Mouse (Mus musculus): ENCODE results near the gene Cdc42bpa.

Cdc42bpa gene

GRCm38 (mm10) chr1:180191651-180192220, 231.5 kb downstream of the Cdc42bpa start:
- no peak for DNase-seq (ENCODE audit: low spot score in 2 of 2)

GRCm38 (mm10) chr1:180192866-180193265, 232.6 kb downstream of the Cdc42bpa start:
- no peak for DNase-seq (ENCODE audit: low spot score in 2 of 2)

GRCm38 (mm10) chr1:180193391-180193935, 233.2 kb downstream of the Cdc42bpa start:
- DNase-seq (ENCODE audit: low spot score in 2 of 2): no peak

GRCm38 (mm10) chr1:180194048-180194447, 233.8 kb downstream of the Cdc42bpa start:
- no peak for DNase-seq (ENCODE audit: low spot score in 2 of 2)

- DNase-seq (ENCODE audit: low spot score in 2 of 2): peak in 1 of 2 experiments; percentile 43
Observed at GRCm38 (mm10) chr1:180194781-180195471, 234.7 kb downstream of the Cdc42bpa start.

- DNase-seq (ENCODE audit: low spot score in 2 of 2): peak; percentile 95 to 97
Observed at GRCm38 (mm10) chr1:180195703-180196381, 235.6 kb downstream of the Cdc42bpa start.

- no peak for DNase-seq (ENCODE audit: low spot score in 2 of 2)
Observed at GRCm38 (mm10) chr1:180196508-180196907, 236.2 kb downstream of the Cdc42bpa start.

GRCm38 (mm10) chr1:180197956-180198355, 237.7 kb downstream of the Cdc42bpa start:
- no peak for DNase-seq (ENCODE audit: low spot score in 2 of 2)

GRCm38 (mm10) chr1:180198959-180199714, 238.9 kb downstream of the Cdc42bpa start, which contains the start of gene Coq8a:
Coq8a (minus strand) TSS chr1:180199602.
- no peak for DNase-seq (ENCODE audit: low spot score in 2 of 2)

- DNase-seq (ENCODE audit: low spot score in 2 of 2): no peak
Observed at GRCm38 (mm10) chr1:180199715-180200050, 239.4 kb downstream of the Cdc42bpa start.

- DNase-seq (ENCODE audit: low spot score in 2 of 2): no peak
Observed at GRCm38 (mm10) chr1:180200722-180201121, 240.4 kb downstream of the Cdc42bpa start.

GRCm38 (mm10) chr1:180208370-180208769, 248.1 kb downstream of the Cdc42bpa start:
- no peak for DNase-seq (ENCODE audit: low spot score in 2 of 2)

- DNase-seq (ENCODE audit: low spot score in 2 of 2): no peak
Observed at GRCm38 (mm10) chr1:180210031-180210432, 249.8 kb downstream of the Cdc42bpa start.

GRCm38 (mm10) chr1:180210781-180211271, 250.6 kb downstream of the Cdc42bpa start:
- no peak for DNase-seq (ENCODE audit: low spot score in 2 of 2)

- no peak for DNase-seq (ENCODE audit: low spot score in 2 of 2)
Observed at GRCm38 (mm10) chr1:180212911-180213310, 252.6 kb downstream of the Cdc42bpa start.

- DNase-seq (ENCODE audit: low spot score in 2 of 2): peak in 1 of 2 experiments; percentile 61
Observed at GRCm38 (mm10) chr1:180215044-180215443, 254.8 kb downstream of the Cdc42bpa start.

Data from urinary bladder, postnatal 4 days (tissue).